Mouse (Mus musculus) E14TG2a.4 (cell line): ENCODE results near the gene Apeh.

Experiments
- CTCF ChIP-seq: conservative IDR thresholded peaks from 2 replicates; pipeline ENCODE4 v1.5.1; 2014; ENCODE audit warnings: low read length
- NANOG ChIP-seq: IDR thresholded peaks from 2 replicates; pipeline ENCODE4 v1.6.1; 2014; ENCODE audit warnings: borderline replicate concordance, low read length, mixed read lengths

- TF ChIP-seq CTCF (no peak), NANOG (no peak)
These were observed 33.8 kb upstream of the Apeh start for GRCm38 (mm10) chr9:108128248-108128647.
